10 mouse cellular contexts compared by ENCODE assay signal in genomic region chr17:56727659-56728058, GRCm38 (mm10). TPM values are rescaled to one million over a fixed set of nuclear protein-coding genes. Genes with fewer than 3 reads are reported as not detected.
DNase-seq lines count a peak whose midpoint lies in the region; ATAC-seq and TF ChIP-seq lines count a peak whose summit lies in the region.
"Had no signal": no experiment of that assay in that cellular context is flagged by ENCODE, and none has a peak within 500 bp of the region (broad histone marks: within the 10 kb centered on the region; RNA-seq: fewer than 3 reads in every experiment).

No protein-coding gene starts in this region.

- peaks cover 26% of the 10 kb centered on the region for H3K4me1 ChIP-seq in embryonic facial prominence, embryonic 13.5 days
- peaks cover 8% of the 10 kb centered on the region for H3K4me1 ChIP-seq in liver, embryonic 16.5 days (ENCODE audit: control insufficient read depth, low read depth, low read length)
- peaks cover 4% of the 10 kb centered on the region for H3K4me1 ChIP-seq in midbrain, embryonic 13.5 days (replicated peaks)

- no peak overlapping the region for H3K4me3 ChIP-seq in embryonic facial prominence, embryonic 13.5 days
- H3K4me3 ChIP-seq in liver, embryonic 16.5 days (ENCODE audit: low read depth, low read length): no peak overlapping the region
- H3K4me3 ChIP-seq in left cerebral cortex, adult 2 months: no peak overlapping the region
- no peak overlapping the region for H3K4me3 ChIP-seq in midbrain, embryonic 13.5 days (replicated peaks)
- H3K4me3 ChIP-seq: erythroblast, embryonic 14.5 days had no signal

- H3K36me3 ChIP-seq in embryonic facial prominence, embryonic 13.5 days: peaks cover 25% of the 10 kb centered on the region
- no peaks in the 10 kb centered on the region for H3K36me3 ChIP-seq in liver, embryonic 16.5 days (ENCODE audit: control insufficient read depth, insufficient read depth)
- peaks cover 29% of the 10 kb centered on the region for H3K36me3 ChIP-seq in midbrain, embryonic 13.5 days

- DNase-seq in cerebellum, adult 8-10 months: peak; percentile 12
- DNase-seq in cerebellum, postnatal 4 days (ENCODE audit: low spot score in 2 of 2): no peak
- peak; percentile 8 to 55 for DNase-seq in kidney, postnatal 36 days
- DNase-seq in kidney, adult 8-10 months: no peak
- no peak for DNase-seq in left cerebral cortex, adult 2 months (ENCODE audit: extremely low spot score in 1 of 2, low spot score in 2 of 2)

- H3K9ac ChIP-seq in embryonic facial prominence, embryonic 13.5 days: peak overlapping the region; percentile 40
- H3K9ac ChIP-seq in liver, embryonic 16.5 days (ENCODE audit: low read depth, low read length): no peak overlapping the region; the same call in 1 of the 2 replicates
- no peak overlapping the region for H3K9ac ChIP-seq in midbrain, embryonic 13.5 days (replicated peaks)

- peak overlapping the region; percentile 60 for H3K27ac ChIP-seq in embryonic facial prominence, embryonic 13.5 days
- no peak overlapping the region for H3K27ac ChIP-seq in liver, embryonic 16.5 days (ENCODE audit: low read length)
- H3K27ac ChIP-seq in left cerebral cortex, adult 2 months: no peak overlapping the region
- no peak overlapping the region for H3K27ac ChIP-seq in midbrain, embryonic 13.5 days

- 14% methylated on average over 12 of the region's 12 CpGs for WGBS in embryonic facial prominence, embryonic 13.5 days
- WGBS in liver, embryonic 16.5 days (ENCODE audit: insufficient replicate concordance): 12% methylated on average over 12 of the region's 12 CpGs
- WGBS in midbrain, embryonic 13.5 days: 10% methylated on average over 12 of the region's 12 CpGs

- ATAC-seq in embryonic facial prominence, embryonic 13.5 days (ENCODE audit: insufficient number of reproducible peaks, insufficient read depth, low FRiP score, low TSS enrichment, low read depth): no peak
- peak; percentile 47; the same call in 1 of the 2 replicates for ATAC-seq in liver, embryonic 16.5 days (ENCODE audit: low read depth)
- ATAC-seq in midbrain, embryonic 13.5 days: no peak

- intact Hi-C loops in left cerebral cortex, adult 2 months (cut with DNase I): no loop called here

- no peaks in the 10 kb centered on the region for H3K27me3 ChIP-seq in embryonic facial prominence, embryonic 13.5 days
- no peaks in the 10 kb centered on the region for H3K27me3 ChIP-seq in liver, embryonic 16.5 days (ENCODE audit: control insufficient read depth, insufficient read depth, low read depth, low read length)
- H3K27me3 ChIP-seq in midbrain, embryonic 13.5 days: no peaks in the 10 kb centered on the region

- TF ChIP-seq CTCF in left cerebral cortex, adult 2 months (IDR thresholded peaks at IDR 0.05): no peak

- 0 out of 2 replicates have a peak, but pooled peaks cover 3% of the 10 kb centered on the region for H3K9me3 ChIP-seq in embryonic facial prominence, embryonic 13.5 days
- H3K9me3 ChIP-seq in liver, embryonic 16.5 days (replicated peaks; ENCODE audit: control insufficient read depth, low read length): no peaks in the 10 kb centered on the region
- no peaks in the 10 kb centered on the region for H3K9me3 ChIP-seq in midbrain, embryonic 13.5 days

- peak overlapping the region; percentile 33 for H3K4me2 ChIP-seq in embryonic facial prominence, embryonic 13.5 days
- no peak overlapping the region for H3K4me2 ChIP-seq in liver, embryonic 16.5 days (ENCODE audit: low read depth, low read length)
- no peak overlapping the region for H3K4me2 ChIP-seq in midbrain, embryonic 13.5 days (replicated peaks)

RNA-seq across cellular contexts. Expression of gene Vmac, which starts 9.8 kb away (rescaled TPM):
- polyA plus RNA-seq in embryonic facial prominence, embryonic 13.5 days (2015; fragmentation: Nextera tagmentation; extraction: Ambion mirVana): 19.2 and 24.6 TPM in 2 replicates
- polyA plus RNA-seq in liver, embryonic 16.5 days (2015; fragmentation: Nextera tagmentation; extraction: Ambion mirVana): 2.8 and 4.2 TPM in 2 replicates
- total RNA-seq in left cerebral cortex, adult 2 months (2021): 10 to 100 TPM in 1 of 2 experiments, 1 to 10 TPM in 1; 8.8 to 12.7 TPM
- polyA plus RNA-seq in midbrain, embryonic 13.5 days (2015; fragmentation: Nextera tagmentation; extraction: Ambion mirVana): 15.5 and 18.2 TPM in 2 replicates

RNA-seq across cellular contexts. Expression of gene Ndufa11, which starts 10.1 kb away (rescaled TPM):
- 397 and 420 TPM in 2 replicates for polyA plus RNA-seq in embryonic facial prominence, embryonic 13.5 days (2015; fragmentation: Nextera tagmentation; extraction: Ambion mirVana)
- 210 and 219 TPM in 2 replicates for polyA plus RNA-seq in liver, embryonic 16.5 days (2015; fragmentation: Nextera tagmentation; extraction: Ambion mirVana)
- total RNA-seq in left cerebral cortex, adult 2 months (2021): 100 to 1,000 TPM; 202 to 208 TPM
- 465 and 479 TPM in 2 replicates for polyA plus RNA-seq in midbrain, embryonic 13.5 days (2015; fragmentation: Nextera tagmentation; extraction: Ambion mirVana)

RNA-seq across cellular contexts. Expression of gene Nrtn, which starts 29.7 kb away (rescaled TPM):
- polyA plus RNA-seq in embryonic facial prominence, embryonic 13.5 days (2015; fragmentation: Nextera tagmentation; extraction: Ambion mirVana): 17.7 and 18.4 TPM in 2 replicates
- polyA plus RNA-seq in liver, embryonic 16.5 days (2015; fragmentation: Nextera tagmentation; extraction: Ambion mirVana): 0.49 and 1.0 TPM in 2 replicates
- 1 to 10 TPM; 4.1 to 4.5 TPM for total RNA-seq in left cerebral cortex, adult 2 months (2021)
- polyA plus RNA-seq in midbrain, embryonic 13.5 days (2015; fragmentation: Nextera tagmentation; extraction: Ambion mirVana): 2.9 and 4.0 TPM in 2 replicates
- total RNA-seq: neutrophil, adult 5-6 weeks had no signal

RNA-seq across cellular contexts. Expression of gene Dus3l, which starts 36.9 kb away (rescaled TPM):
- 40.5 and 46.5 TPM in 2 replicates for polyA plus RNA-seq in embryonic facial prominence, embryonic 13.5 days (2015; fragmentation: Nextera tagmentation; extraction: Ambion mirVana)
- 11.4 and 12.2 TPM in 2 replicates for polyA plus RNA-seq in liver, embryonic 16.5 days (2015; fragmentation: Nextera tagmentation; extraction: Ambion mirVana)
- 10 to 100 TPM; 69.0 to 73.5 TPM for total RNA-seq in left cerebral cortex, adult 2 months (2021)
- polyA plus RNA-seq in midbrain, embryonic 13.5 days (2015; fragmentation: Nextera tagmentation; extraction: Ambion mirVana): 63.7 TPM in 2 replicates

RNA-seq across cellular contexts. Expression of gene Prr22, which starts 42.4 kb away (rescaled TPM):
- polyA plus RNA-seq in embryonic facial prominence, embryonic 13.5 days (2015; fragmentation: Nextera tagmentation; extraction: Ambion mirVana): 1.2 and 1.7 TPM in 2 replicates
- polyA plus RNA-seq in liver, embryonic 16.5 days (2015; fragmentation: Nextera tagmentation; extraction: Ambion mirVana): 0.42 and 0.44 TPM in 2 replicates
- 1 to 10 TPM; 1.3 to 2.6 TPM for total RNA-seq in left cerebral cortex, adult 2 months (2021)
- 1.7 and 1.9 TPM in 2 replicates for polyA plus RNA-seq in midbrain, embryonic 13.5 days (2015; fragmentation: Nextera tagmentation; extraction: Ambion mirVana)

Comparison
In these comparisons a context has a peak if more than half of its experiments do, and no peak if none do; other contexts are left out.
1. DNase-seq: peak in cerebellum, adult 8-10 months (single experiment) and kidney, postnatal 36 days (2 of 2); none in cerebellum, postnatal 4 days (0 of 2), kidney, adult 8-10 months (0 of 2) and left cerebral cortex, adult 2 months (0 of 2).